Mouse (Mus musculus) CH12.LX (cell line): ENCODE data around the gene Wfdc21. TPM values are rescaled to one million over a fixed set of nuclear protein-coding genes. Genes with fewer than 3 reads are reported as not detected.

Experiments
- CHD1 ChIP-seq: IDR thresholded peaks from 2 replicates; pipeline ENCODE4 v1.6.1; 2012; ENCODE audit warnings: low read depth, low read length, improper control_type of control experiment, inconsistent platforms
- CHD2 ChIP-seq: IDR thresholded peaks from 2 replicates; pipeline ENCODE4 v1.6.1; 2011; ENCODE audit warnings: low read length, improper control_type of control experiment
- EP300 ChIP-seq: IDR thresholded peaks from 2 replicates; pipeline ENCODE4 v1.6.1; 2011; ENCODE audit warnings: low read length, improper control_type of control experiment
- JUN ChIP-seq: IDR thresholded peaks from 2 replicates; pipeline ENCODE4 v1.6.1; 2011; ENCODE audit warnings: low read depth, mild to moderate bottlenecking, low read length, improper control_type of control experiment, moderate library complexity; ENCODE audit not compliant: insufficient read depth
- MYC ChIP-seq: IDR thresholded peaks from 2 replicates; pipeline ENCODE4 v1.6.1; 2011; ENCODE audit warnings: low read depth, mild to moderate bottlenecking, improper control_type of control experiment, low read length
- UBTF ChIP-seq: IDR thresholded peaks from 2 replicates; pipeline ENCODE4 v1.6.1; 2012; ENCODE audit warnings: low read depth, mild to moderate bottlenecking, inconsistent platforms, low read length, improper control_type of control experiment, moderate library complexity
- USF2 ChIP-seq: conservative IDR thresholded peaks from 2 replicates; pipeline ENCODE4 v1.6.1; 2011; ENCODE audit warnings: low read depth, low read length, improper control_type of control experiment
- polyA plus RNA-seq: library from polyadenylated mRNA; unstranded; fragments of >175 nt; gene quantifications from 2 replicates; pipeline ENCODE4 v1.2.1, GENCODE M21; 2012; ENCODE audit warnings: low read depth; ENCODE audit not compliant: insufficient read length
- total RNA-seq, 2 experiments: library from RNA; depleted of rRNA; stranded (reverse); fragments of 300-350 nt in 1 of 2; fragments of >200 nt in 1 of 2; gene quantifications; 2 replicates each; pipeline ENCODE4 v1.2.3; 2012 to 2014

Wfdc21 gene
- total and polyA plus RNA-seq, 3 experiments: 1.6 to 14.7 (median 2.6) TPM

GRCm38 (mm10) chr11:83802166-83802565 lies 55.4 kb downstream of the Wfdc21 start (continued):
- TF ChIP-seq CHD2 (no peak), UBTF (no peak), EP300 (no peak; the same call in 1 of the 2 replicates), USF2 (no peak), MYC (no peak), JUN (no peak), CHD1 (no peak)

Other genes starting within 250 kb of the Wfdc21 start
- not detected in 2 replicates for gene Heatr9, start 224.8 kb upstream of the Wfdc21 start, total RNA-seq (2012; rRNA removed)
- not detected in 2 replicates for gene Heatr9, start 224.8 kb upstream of the Wfdc21 start, total RNA-seq (2014; rRNA removed)
- not detected in 2 replicates for gene Heatr9, start 224.8 kb upstream of the Wfdc21 start, polyA plus RNA-seq
- gene Ccl5, start 216.4 kb upstream of the Wfdc21 start, total RNA-seq (2012; rRNA removed): 0.68 TPM in 1 of 2 replicates, not detected in the other
- 0.60 TPM in 1 of 2 replicates, not detected in the other for gene Ccl5, start 216.4 kb upstream of the Wfdc21 start, total RNA-seq (2014; rRNA removed)
- 1.3 and 1.9 TPM in 2 replicates for gene Ccl5, start 216.4 kb upstream of the Wfdc21 start, polyA plus RNA-seq
- gene Ccl9, start 168.3 kb upstream of the Wfdc21 start, total RNA-seq (2012; rRNA removed): 0.42 TPM in 1 of 2 replicates, not detected in the other
- gene Ccl9, start 168.3 kb upstream of the Wfdc21 start, total RNA-seq (2014; rRNA removed): 0.63 and 0.67 TPM in 2 replicates
- gene Ccl9, start 168.3 kb upstream of the Wfdc21 start, polyA plus RNA-seq: 0.64 and 0.81 TPM in 2 replicates
- gene Ccl6, start 153.9 kb upstream of the Wfdc21 start, total RNA-seq (2012; rRNA removed): 0.13 and 0.30 TPM in 2 replicates
- gene Ccl6, start 153.9 kb upstream of the Wfdc21 start, total RNA-seq (2014; rRNA removed): 1.2 and 1.8 TPM in 2 replicates
- gene Ccl6, start 153.9 kb upstream of the Wfdc21 start, polyA plus RNA-seq: 0.93 and 1.3 TPM in 2 replicates
- not detected in 2 replicates for gene Rpl9-ps1, start 101.3 kb upstream of the Wfdc21 start, total RNA-seq (2012; rRNA removed)
- not detected in 2 replicates for gene Rpl9-ps1, start 101.3 kb upstream of the Wfdc21 start, total RNA-seq (2014; rRNA removed)
- gene Rpl9-ps1, start 101.3 kb upstream of the Wfdc21 start, polyA plus RNA-seq: not detected in 2 replicates
- gene Ccl3, start 97.6 kb upstream of the Wfdc21 start, total RNA-seq (2012; rRNA removed): 3.2 and 5.0 TPM in 2 replicates
- 6.7 and 10.6 TPM in 2 replicates for gene Ccl3, start 97.6 kb upstream of the Wfdc21 start, total RNA-seq (2014; rRNA removed)
- gene Ccl3, start 97.6 kb upstream of the Wfdc21 start, polyA plus RNA-seq: 15.6 and 18.4 TPM in 2 replicates
- gene Ccl4, start 84.4 kb upstream of the Wfdc21 start, total RNA-seq (2012; rRNA removed): 6.9 and 7.2 TPM in 2 replicates
- gene Ccl4, start 84.4 kb upstream of the Wfdc21 start, total RNA-seq (2014; rRNA removed): 7.6 and 12.7 TPM in 2 replicates
- gene Ccl4, start 84.4 kb upstream of the Wfdc21 start, polyA plus RNA-seq: 24.2 and 26.1 TPM in 2 replicates
- not detected in 2 replicates for gene Wfdc17, start 42.9 kb upstream of the Wfdc21 start, total RNA-seq (2012; rRNA removed)
- gene Wfdc17, start 42.9 kb upstream of the Wfdc21 start, total RNA-seq (2014; rRNA removed): not detected in 2 replicates
- not detected in 2 replicates for gene Wfdc17, start 42.9 kb upstream of the Wfdc21 start, polyA plus RNA-seq
- gene Wfdc18, start 37.9 kb upstream of the Wfdc21 start, total RNA-seq (2012; rRNA removed): not detected in 2 replicates
- gene Wfdc18, start 37.9 kb upstream of the Wfdc21 start, total RNA-seq (2014; rRNA removed): not detected in 2 replicates
- gene Wfdc18, start 37.9 kb upstream of the Wfdc21 start, polyA plus RNA-seq: not detected in 2 replicates
- gene Heatr6, start 6.8 kb downstream of the Wfdc21 start, total RNA-seq (2012; rRNA removed): 17.6 and 18.3 TPM in 2 replicates
- gene Heatr6, start 6.8 kb downstream of the Wfdc21 start, total RNA-seq (2014; rRNA removed): 14.9 and 17.4 TPM in 2 replicates
- gene Heatr6, start 6.8 kb downstream of the Wfdc21 start, polyA plus RNA-seq: 21.0 and 24.4 TPM in 2 replicates
- 0.25 and 0.42 TPM in 2 replicates for gene Hnf1b, start 103.1 kb downstream of the Wfdc21 start, total RNA-seq (2012; rRNA removed)
- gene Hnf1b, start 103.1 kb downstream of the Wfdc21 start, total RNA-seq (2014; rRNA removed): 0.11 TPM in 1 of 2 replicates, not detected in the other
- 3.0 and 3.2 TPM in 2 replicates for gene Hnf1b, start 103.1 kb downstream of the Wfdc21 start, polyA plus RNA-seq
- 54.2 and 64.5 TPM in 2 replicates for gene Ddx52, start 195.1 kb downstream of the Wfdc21 start, total RNA-seq (2012; rRNA removed)
- gene Ddx52, start 195.1 kb downstream of the Wfdc21 start, total RNA-seq (2014; rRNA removed): 104 and 132 TPM in 2 replicates
- gene Ddx52, start 195.1 kb downstream of the Wfdc21 start, polyA plus RNA-seq: 93.7 and 102 TPM in 2 replicates
- 13.3 and 15.8 TPM in 2 replicates for gene Synrg, start 217.5 kb downstream of the Wfdc21 start, total RNA-seq (2012; rRNA removed)
- 8.2 and 9.5 TPM in 2 replicates for gene Synrg, start 217.5 kb downstream of the Wfdc21 start, total RNA-seq (2014; rRNA removed)
- 21.3 and 25.2 TPM in 2 replicates for gene Synrg, start 217.5 kb downstream of the Wfdc21 start, polyA plus RNA-seq